Mouse (Mus musculus) liver, embryonic 16.5 days (tissue): ENCODE data around the gene Scube1. TPM values are rescaled to one million over a fixed set of nuclear protein-coding genes. Genes with fewer than 3 reads are reported as not detected.

Source experiments
- ATAC-seq: fragments of 200-750 bp; cut with Nextera tagmentation; 2 replicates; pipeline ENCODE4 v1.8.0; 2017; ENCODE audit warnings: low read depth, mild to moderate bottlenecking, moderate number of reproducible peaks, moderate library complexity
- H3K27ac ChIP-seq: fragments of 300-500 bp; sonication (generic); 2 replicates; pipeline ENCODE4 v1.5.1; 2014; ENCODE audit warnings: mild to moderate bottlenecking, low read length
- H3K27me3 ChIP-seq: fragments of 300-500 bp; sonication (generic); 2 replicates; pipeline ENCODE4 v1.6.1; 2014; ENCODE audit warnings: low read depth, low read length, mixed read lengths; ENCODE audit not compliant: control insufficient read depth, insufficient read depth
- H3K36me3 ChIP-seq: fragments of 300-500 bp; sonication (generic); 2 replicates; pipeline ENCODE4 v1.6.1; 2014; ENCODE audit warnings: mild to moderate bottlenecking; ENCODE audit not compliant: control insufficient read depth, insufficient read depth
- H3K4me1 ChIP-seq: fragments of 300-500 bp; sonication (generic); 2 replicates; pipeline ENCODE4 v1.6.1; 2014; ENCODE audit warnings: low read depth, low read length, mixed read lengths; ENCODE audit not compliant: control insufficient read depth
- H3K4me2 ChIP-seq: fragments of 300-500 bp; sonication (generic); 2 replicates; pipeline ENCODE4 v1.6.1; 2014; ENCODE audit warnings: low read depth, low read length, mixed read lengths
- H3K4me3 ChIP-seq: fragments of 300-500 bp; sonication (generic); 2 replicates; pipeline ENCODE4 v1.5.1; 2014; ENCODE audit warnings: low read depth, mild to moderate bottlenecking, low read length
- H3K9ac ChIP-seq: fragments of 300-500 bp; sonication (generic); 2 replicates; pipeline ENCODE4 v1.6.1; 2014; ENCODE audit warnings: low read depth, low read length
- H3K9me3 ChIP-seq: fragments of 300-500 bp; sonication (generic); replicated peaks from 2 replicates; pipeline ENCODE4 v1.6.1; 2016; ENCODE audit warnings: low read length; ENCODE audit not compliant: control insufficient read depth
- WGBS: fragments of 180-500 bp; shearing (Covaris S2); extraction: QIAGEN DNeasy Blood & Tissue Kit; methylation state at CpG from one replicate; pipeline ENCODE4 v1.1.7; 2014; ENCODE audit not compliant: insufficient replicate concordance; 5-methylcytosine and 5-hydroxymethylcytosine counted together
- polyA plus RNA-seq: library from polyadenylated mRNA; unstranded; fragments of >200 nt; fragmentation: Nextera tagmentation; extraction: Ambion mirVana; gene quantifications from 2 replicates; pipeline ENCODE4 v1.2.1, GENCODE M21; 2015

Scube1 gene
- polyA plus RNA-seq, 1 experiment from 2014 or later = 0.21 TPM

DNA sequence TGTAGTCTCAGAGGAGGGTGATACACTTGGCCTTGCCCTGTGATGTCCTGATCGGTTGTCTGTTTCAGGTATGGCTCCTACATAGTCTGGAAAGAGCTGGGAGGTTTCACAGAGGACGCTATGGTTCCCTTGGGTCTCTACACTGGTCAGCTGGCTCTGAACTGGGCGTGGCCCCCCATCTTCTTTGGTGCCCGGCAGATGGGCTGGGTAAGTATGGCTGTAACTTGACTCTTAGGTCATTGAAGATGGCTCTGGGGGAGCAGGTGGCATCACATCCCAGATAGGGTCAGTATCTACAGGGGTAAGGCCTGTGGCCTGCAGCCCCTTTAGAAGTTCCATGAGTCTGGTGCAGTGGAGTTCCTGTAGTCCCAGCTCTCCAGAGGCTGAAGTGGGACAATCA, 152.7 kb downstream of the Scube1 start:
- H3K4me1 ChIP-seq = peaks cover 10% of the 10 kb centered on the region
- no peak overlapping the region for H3K27ac ChIP-seq
- ATAC-seq = no peak
- H3K9me3 ChIP-seq = no peaks in the 10 kb centered on the region
- 73% methylated on average over 4 of the region's 4 CpGs for WGBS
- H3K36me3 ChIP-seq = peaks cover 44% of the 10 kb centered on the region
- no peak overlapping the region for H3K9ac ChIP-seq
- no peak overlapping the region for H3K4me3 ChIP-seq
- H3K27me3 ChIP-seq = no peaks in the 10 kb centered on the region
- H3K4me2 ChIP-seq = no peak overlapping the region

DNA sequence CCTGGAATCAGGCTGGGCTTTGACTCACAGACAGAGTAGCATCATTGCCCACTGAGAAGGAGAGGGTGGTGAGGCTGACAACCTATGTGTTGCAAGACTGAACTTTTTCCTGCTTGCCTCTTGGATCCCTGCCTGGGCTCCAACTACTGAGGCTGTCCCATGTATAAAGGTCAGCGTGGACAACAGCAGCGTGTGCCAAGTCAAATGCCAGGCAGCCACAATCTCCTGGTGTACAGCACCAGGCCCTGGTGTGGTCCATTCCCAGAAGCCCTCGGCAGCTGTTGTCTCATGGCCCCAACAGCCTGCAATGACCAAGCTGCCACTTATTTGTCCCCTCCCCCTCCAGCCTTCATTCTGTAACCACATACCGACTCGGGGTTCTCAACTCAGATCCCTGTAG, 153.2 kb downstream of the Scube1 start:
- Histone ChIP-seq H3K36me3 (peaks cover 39% of the 10 kb centered on the region), H3K27ac (no peak overlapping the region), H3K4me3 (no peak overlapping the region), H3K4me2 (no peak overlapping the region), H3K9ac (no peak overlapping the region), H3K9me3 (no peaks in the 10 kb centered on the region), H3K27me3 (no peaks in the 10 kb centered on the region), H3K4me1 (peaks cover 13% of the 10 kb centered on the region)
- ATAC-seq = no peak
- 68% methylated on average over 5 of the region's 5 CpGs for WGBS

DNA sequence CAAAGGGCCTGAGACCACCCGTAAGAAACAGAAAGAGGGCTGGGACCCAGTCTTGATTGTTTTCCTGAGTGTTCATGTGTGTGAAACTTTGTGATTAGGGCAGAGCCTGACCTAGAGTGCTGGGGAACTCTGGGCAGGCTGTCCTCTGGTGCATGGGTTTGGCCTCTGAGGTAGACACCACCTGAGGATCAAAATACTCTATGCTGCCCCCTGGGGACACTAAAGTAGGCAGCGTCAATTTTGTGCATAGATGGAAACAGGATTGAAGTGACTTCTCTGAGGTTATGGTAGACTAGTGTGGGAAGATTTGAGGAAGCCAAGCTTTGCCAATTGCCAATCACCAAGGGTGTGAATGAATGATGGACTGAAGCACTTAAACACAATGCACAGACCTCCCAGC, 154.2 kb downstream of the Scube1 start:
- Histone ChIP-seq H3K4me3 (no peak overlapping the region), H3K9ac (no peak overlapping the region), H3K4me1 (peaks cover 21% of the 10 kb centered on the region), H3K27ac (no peak overlapping the region), H3K36me3 (peaks cover 29% of the 10 kb centered on the region), H3K27me3 (no peaks in the 10 kb centered on the region), H3K9me3 (no peaks in the 10 kb centered on the region), H3K4me2 (no peak overlapping the region)
- WGBS = 61% methylated on average over 2 of the region's 2 CpGs
- ATAC-seq = no peak

DNA sequence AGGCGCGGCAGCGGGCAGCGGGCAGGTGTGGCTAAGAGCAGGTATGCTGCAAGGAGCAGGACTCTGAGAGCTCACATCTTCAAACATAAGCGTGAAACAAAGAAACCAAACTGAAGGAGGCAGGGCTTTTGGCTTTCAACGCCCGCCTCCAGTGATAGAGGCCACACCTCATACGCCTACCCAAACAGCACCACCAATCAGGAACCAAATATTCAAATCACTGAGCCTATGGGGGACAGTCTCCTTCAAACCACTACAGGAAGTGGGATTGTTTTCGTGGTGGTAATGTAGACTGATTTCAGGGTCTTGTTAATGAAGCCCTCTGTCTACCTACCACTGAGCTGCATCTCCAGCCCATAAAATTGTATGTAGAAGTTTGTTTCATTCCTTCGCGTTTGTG, 155.1 kb downstream of the Scube1 start:
- Histone ChIP-seq H3K9me3 (no peaks in the 10 kb centered on the region), H3K9ac (no peak overlapping the region), H3K4me3 (no peak overlapping the region), H3K4me1 (peaks cover 30% of the 10 kb centered on the region), H3K27me3 (no peaks in the 10 kb centered on the region), H3K4me2 (no peak overlapping the region), H3K36me3 (peaks cover 20% of the 10 kb centered on the region), H3K27ac (no peak overlapping the region)
- no peak for ATAC-seq
- WGBS = 59% methylated on average over 11 of the region's 11 CpGs

DNA sequence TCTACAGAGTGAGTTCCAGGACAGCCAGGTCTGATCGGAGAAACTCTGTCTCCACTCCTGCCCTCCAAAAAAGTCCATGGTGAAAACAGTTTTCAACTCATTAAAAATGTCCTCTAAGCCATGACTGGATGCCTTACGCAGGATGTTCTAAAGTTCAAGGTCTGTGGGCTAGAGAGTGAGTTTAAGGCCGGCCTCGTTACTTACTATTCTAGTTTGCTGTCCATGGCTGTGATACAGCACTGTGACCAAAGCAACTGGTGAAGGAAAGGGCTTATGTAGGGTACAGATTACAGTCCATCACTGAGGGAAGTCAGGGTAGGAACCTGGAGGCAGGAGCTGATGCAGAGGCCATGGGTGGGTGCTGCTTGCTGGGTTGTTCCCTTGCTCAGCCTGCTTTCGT, 156.3 kb downstream of the Scube1 start:
- Histone ChIP-seq H3K36me3 (peaks cover 10% of the 10 kb centered on the region), H3K4me3 (no peak overlapping the region), H3K27ac (no peak overlapping the region), H3K9ac (no peak overlapping the region), H3K9me3 (no peaks in the 10 kb centered on the region), H3K4me2 (no peak overlapping the region), H3K27me3 (no peaks in the 10 kb centered on the region), H3K4me1 (peaks cover 34% of the 10 kb centered on the region)
- WGBS = 91% methylated on average over 5 of the region's 5 CpGs
- no peak for ATAC-seq

DNA sequence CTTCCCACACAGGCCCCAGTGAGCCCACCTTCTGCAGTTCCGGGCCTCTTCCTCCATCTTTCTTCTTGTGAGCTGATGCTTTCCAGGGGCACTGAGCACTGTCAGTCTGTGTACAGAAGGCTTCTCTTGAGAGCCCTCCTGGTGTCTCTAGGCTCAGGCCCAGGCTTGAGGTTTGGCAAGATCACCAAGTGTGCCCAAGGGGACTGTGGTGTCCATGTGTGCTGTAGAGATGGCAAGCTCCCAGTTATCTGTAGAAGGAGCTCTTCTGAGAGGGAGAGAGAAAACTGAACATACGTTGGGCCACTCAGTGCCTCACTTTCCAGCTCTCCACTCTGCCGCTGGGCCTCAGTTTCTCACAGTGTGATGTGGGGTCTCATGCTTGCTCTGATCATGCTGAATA, 157.1 kb downstream of the Scube1 start:
- no peak overlapping the region for H3K9ac ChIP-seq
- WGBS = 83% methylated on average over 3 of the region's 3 CpGs
- H3K36me3 ChIP-seq = peaks cover 10% of the 10 kb centered on the region
- H3K4me2 ChIP-seq = no peak overlapping the region
- H3K27me3 ChIP-seq = no peaks in the 10 kb centered on the region
- no peaks in the 10 kb centered on the region for H3K9me3 ChIP-seq
- ATAC-seq = no peak
- peaks cover 40% of the 10 kb centered on the region for H3K4me1 ChIP-seq
- H3K27ac ChIP-seq = 0 out of 2 replicates have a peak overlapping the region, but pooled peaks have one; percentile 3
- no peak overlapping the region for H3K4me3 ChIP-seq

DNA sequence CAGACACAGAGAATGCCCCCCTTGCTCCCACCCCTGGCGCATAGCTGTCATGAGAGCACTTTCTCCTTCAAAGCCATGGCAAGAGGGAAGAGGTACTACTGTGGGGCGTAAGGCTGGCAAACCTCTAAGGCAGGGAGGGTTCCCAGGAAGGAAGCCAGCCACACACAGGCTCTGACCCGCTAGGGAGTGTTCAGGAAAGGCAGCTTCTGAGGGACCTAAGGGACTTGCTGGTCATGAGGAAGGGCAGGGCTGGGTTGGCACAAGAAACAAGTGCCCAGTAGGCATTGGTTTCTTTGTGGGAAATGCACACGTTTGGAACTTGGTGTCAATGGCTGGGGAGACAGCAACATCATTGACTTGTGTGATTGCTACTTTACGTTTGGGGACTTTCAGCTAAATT, 158.8 kb downstream of the Scube1 start:
- no peaks in the 10 kb centered on the region for H3K9me3 ChIP-seq
- H3K36me3 ChIP-seq = no peaks in the 10 kb centered on the region
- no peaks in the 10 kb centered on the region for H3K27me3 ChIP-seq
- no peak for ATAC-seq
- H3K4me3 ChIP-seq = peak overlapping the region; percentile 47
- 72% methylated on average over 5 of the region's 5 CpGs for WGBS
- H3K9ac ChIP-seq = peak overlapping the region; percentile 49; the same call in 1 of the 2 replicates
- peak overlapping the region; percentile 60 for H3K4me2 ChIP-seq
- peak overlapping the region; percentile 74 for H3K27ac ChIP-seq
- H3K4me1 ChIP-seq = peaks cover 46% of the 10 kb centered on the region

DNA sequence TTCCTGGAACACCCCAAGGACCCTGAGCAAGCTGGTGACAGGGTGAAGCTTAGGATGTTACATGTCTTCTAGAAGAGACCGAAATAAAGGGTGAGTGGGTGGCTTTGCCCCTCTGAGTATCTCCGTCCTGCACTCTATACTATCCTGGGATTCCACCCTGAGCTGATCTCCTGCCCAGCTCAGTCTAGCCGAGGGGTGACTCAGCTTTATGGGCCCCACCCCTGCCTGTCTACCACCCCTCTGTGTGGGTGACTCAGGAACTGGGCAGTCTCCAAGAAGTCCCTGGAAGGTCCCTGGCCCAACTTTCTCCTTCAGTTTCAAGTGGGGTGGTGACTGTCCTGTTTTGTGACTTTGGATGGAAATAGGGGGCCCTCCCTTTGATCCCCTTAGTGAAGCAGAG, 159.4 kb downstream of the Scube1 start:
- Histone ChIP-seq H3K36me3 (no peaks in the 10 kb centered on the region), H3K4me1 (peaks cover 46% of the 10 kb centered on the region), H3K4me3 (peak overlapping the region; percentile 47), H3K9me3 (no peaks in the 10 kb centered on the region), H3K27me3 (no peaks in the 10 kb centered on the region), H3K4me2 (peak overlapping the region; percentile 60), H3K9ac (peak overlapping the region; percentile 49), H3K27ac (peak overlapping the region; percentile 74)
- 58% methylated on average over 3 of the region's 3 CpGs for WGBS
- peak; percentile 88 for ATAC-seq

DNA sequence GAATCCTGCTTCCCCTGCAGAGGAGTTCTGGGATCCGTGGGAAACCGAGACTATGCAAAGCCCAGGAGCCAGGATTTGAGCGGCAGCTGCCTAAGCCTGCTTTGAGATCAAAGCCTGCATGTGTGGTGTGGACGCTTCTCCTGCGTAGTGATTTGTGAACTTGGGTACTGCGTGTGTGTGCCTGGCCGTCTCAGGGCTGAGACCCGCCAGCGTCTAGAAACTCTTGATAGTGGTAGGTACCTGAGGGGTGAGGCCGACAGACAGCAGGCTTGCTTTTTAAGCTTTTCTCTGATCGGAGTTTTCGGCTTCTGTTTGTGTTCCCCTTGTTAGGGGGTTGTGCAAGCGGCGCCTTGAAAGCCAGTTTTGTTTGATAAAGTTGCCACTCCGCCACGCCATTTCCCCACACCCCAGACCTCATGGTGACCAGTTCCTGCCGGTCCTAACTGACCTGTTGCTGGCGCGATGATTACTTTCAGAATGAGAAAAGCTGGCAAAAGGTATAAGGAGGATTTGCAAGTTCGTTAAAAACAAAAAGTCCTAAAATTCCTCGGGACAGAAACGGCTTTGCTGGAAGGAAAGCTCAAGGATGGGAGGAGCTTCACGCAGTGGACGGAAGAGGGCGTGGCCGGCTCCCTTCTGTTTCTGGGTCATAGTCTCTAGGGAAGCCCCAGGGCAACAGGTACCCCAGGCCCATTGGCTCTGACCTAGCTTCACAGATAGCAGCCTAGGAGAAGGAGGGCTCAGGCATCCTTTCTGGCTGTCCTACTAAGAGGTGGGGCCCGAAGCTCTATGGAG, 160.8 kb downstream of the Scube1 start:
- Histone ChIP-seq H3K4me3 (peak overlapping the region; percentile 77), H3K9me3 (no peaks in the 10 kb centered on the region), H3K4me2 (peak overlapping the region; percentile 83), H3K9ac (peak overlapping the region; percentile 86), H3K27me3 (no peaks in the 10 kb centered on the region), H3K36me3 (no peaks in the 10 kb centered on the region), H3K27ac (peak overlapping the region; percentile 95), H3K4me1 (peaks cover 40% of the 10 kb centered on the region)
- 2% methylated on average over 27 of the region's 27 CpGs for WGBS
- peak; percentile 14; the same call in 1 of the 2 replicates for ATAC-seq
